In genomic region chr3:84220326-84220725, GRCm38 (mm10) we compare ENCODE assay signal across 8 mouse cellular contexts. TPM values are rescaled to one million over a fixed set of nuclear protein-coding genes. Genes with fewer than 3 reads are reported as not detected.
DNase-seq lines count a peak whose midpoint lies in the region; ATAC-seq and TF ChIP-seq lines count a peak whose summit lies in the region.

No protein-coding gene starts in this region.

- WGBS in liver, adult 2 months: 55% methylated on average over 9 of the region's 9 CpGs
- 1% methylated on average over 9 of the region's 9 CpGs for WGBS in embryonic facial prominence, embryonic 13.5 days
- WGBS in intestine, embryonic 15.5 days: 15% methylated on average over 9 of the region's 9 CpGs
- 0% methylated on average over 9 of the region's 9 CpGs for WGBS in neural tube, embryonic 14.5 days

- H3K9me3 ChIP-seq in embryonic facial prominence, embryonic 13.5 days: no peaks in the 10 kb centered on the region
- H3K9me3 ChIP-seq in intestine, embryonic 15.5 days: no peaks in the 10 kb centered on the region
- no peaks in the 10 kb centered on the region for H3K9me3 ChIP-seq in neural tube, embryonic 14.5 days (ENCODE audit: control insufficient read depth, low read length)

- peaks cover 12% of the 10 kb centered on the region for H3K4me1 ChIP-seq in liver, adult 2 months (ENCODE audit: control insufficient read depth, insufficient read depth, low read length)
- H3K4me1 ChIP-seq in embryonic facial prominence, embryonic 13.5 days: peaks cover 56% of the 10 kb centered on the region
- H3K4me1 ChIP-seq in intestine, embryonic 15.5 days (replicated peaks): peaks cover 15% of the 10 kb centered on the region
- H3K4me1 ChIP-seq in neural tube, embryonic 14.5 days (ENCODE audit: control insufficient read depth, insufficient read depth, low read length): peaks cover 43% of the 10 kb centered on the region

- H3K36me3 ChIP-seq in liver, adult 2 months (ENCODE audit: control insufficient read depth, insufficient read depth, low read length): no peaks in the 10 kb centered on the region
- no peaks in the 10 kb centered on the region for H3K36me3 ChIP-seq in embryonic facial prominence, embryonic 13.5 days
- no peaks in the 10 kb centered on the region for H3K36me3 ChIP-seq in intestine, embryonic 15.5 days
- no peaks in the 10 kb centered on the region for H3K36me3 ChIP-seq in neural tube, embryonic 14.5 days (ENCODE audit: control insufficient read depth, insufficient read depth, low read length)

- H3K4me3 ChIP-seq in liver, adult 2 months (ENCODE audit: insufficient read depth, low read depth, low read length): peak overlapping the region; percentile 26; the same call in 1 of the 2 replicates
- H3K4me3 ChIP-seq in embryonic facial prominence, embryonic 13.5 days: peak overlapping the region; percentile 52
- H3K4me3 ChIP-seq in intestine, embryonic 15.5 days (replicated peaks): peak overlapping the region; percentile 42
- peak overlapping the region; percentile 57 for H3K4me3 ChIP-seq in neural tube, embryonic 14.5 days (ENCODE audit: low read depth, low read length)

- peak overlapping the region; percentile 82 for H3K4me2 ChIP-seq in embryonic facial prominence, embryonic 13.5 days
- peak overlapping the region; percentile 77 for H3K4me2 ChIP-seq in intestine, embryonic 15.5 days (replicated peaks)
- H3K4me2 ChIP-seq in neural tube, embryonic 14.5 days (ENCODE audit: low read depth, low read length): peak overlapping the region; percentile 77

- H3K79me2 ChIP-seq in liver, adult 2 months (ENCODE audit: control insufficient read depth, insufficient read depth, low read length): peaks cover 7% of the 10 kb centered on the region; the same call in 1 of the 2 replicates

- DNase-seq in liver, adult 2 months (ENCODE audit: extremely low read depth, low read depth, low spot score): no peak
- DNase-seq in liver: no peak
- DNase-seq in spleen, postnatal 10 days (ENCODE audit: low spot score in 2 of 2): no peak
- no peak for DNase-seq in urinary bladder, postnatal 36 days (ENCODE audit: low spot score in 2 of 2)

- no peak for TF ChIP-seq POLR2A in liver, adult 2 months (IDR thresholded peaks at IDR 0.05; ENCODE audit: extremely low read depth, insufficient read depth, low read length)

- H3K9ac ChIP-seq in liver, adult 2 months (ENCODE audit: low read depth, low read length): no peak overlapping the region
- peak overlapping the region; percentile 73 for H3K9ac ChIP-seq in embryonic facial prominence, embryonic 13.5 days
- H3K9ac ChIP-seq in intestine, embryonic 15.5 days: peak overlapping the region; percentile 33
- H3K9ac ChIP-seq in neural tube, embryonic 14.5 days (replicated peaks; ENCODE audit: low read depth, low read length): peak overlapping the region; percentile 78

- TF ChIP-seq CTCF in liver, adult 2 months (IDR thresholded peaks at IDR 0.05; ENCODE audit: low read depth, low read length): no peak

- ATAC-seq in embryonic facial prominence, embryonic 13.5 days (ENCODE audit: insufficient number of reproducible peaks, insufficient read depth, low FRiP score, low TSS enrichment, low read depth): no peak
- no peak for ATAC-seq in intestine, embryonic 15.5 days
- peak; percentile 19; the same call in 1 of the 2 replicates for ATAC-seq in neural tube, embryonic 14.5 days (ENCODE audit: low read depth)
- no peak for ATAC-seq in megakaryocyte-erythroid progenitor cell, adult 5-6 weeks (replicated peaks; ENCODE audit: low FRiP score, low TSS enrichment, poor library complexity, severe bottlenecking)

- H3K27me3 ChIP-seq in liver, adult 2 months (ENCODE audit: control insufficient read depth, insufficient read depth, low read length): no peaks in the 10 kb centered on the region
- no peaks in the 10 kb centered on the region for H3K27me3 ChIP-seq in embryonic facial prominence, embryonic 13.5 days
- no peaks in the 10 kb centered on the region for H3K27me3 ChIP-seq in intestine, embryonic 15.5 days (replicated peaks)
- no peaks in the 10 kb centered on the region for H3K27me3 ChIP-seq in neural tube, embryonic 14.5 days (ENCODE audit: control insufficient read depth, insufficient read depth, low read length)

- no peak overlapping the region for H3K27ac ChIP-seq in liver, adult 2 months (replicated peaks; ENCODE audit: insufficient read depth, low read depth, low read length)
- H3K27ac ChIP-seq in embryonic facial prominence, embryonic 13.5 days: peak overlapping the region; percentile 60
- no peak overlapping the region for H3K27ac ChIP-seq in intestine, embryonic 15.5 days
- H3K27ac ChIP-seq in neural tube, embryonic 14.5 days (ENCODE audit: low read depth, low read length): peak overlapping the region; percentile 96

RNA-seq across cellular contexts. Expression of gene Gm6525, which starts 46.4 kb away (rescaled TPM):
- total RNA-seq in liver, adult 2 months (2014; rRNA removed): 0.27 TPM in 1 of 2 replicates, not detected in the other
- not detected in 2 replicates for polyA plus RNA-seq in liver, adult 2 months (2012; rRNA removed)
- polyA plus RNA-seq in embryonic facial prominence, embryonic 13.5 days (2015; fragmentation: Nextera tagmentation; extraction: Ambion mirVana): 1.2 and 1.6 TPM in 2 replicates
- 1.2 TPM in 2 replicates for polyA plus RNA-seq in intestine, embryonic 15.5 days (2015; fragmentation: Nextera tagmentation; extraction: Ambion mirVana)
- polyA plus RNA-seq in neural tube, embryonic 14.5 days (2014; fragmentation: Nextera tagmentation; extraction: Ambion mirVana): 3.6 and 4.6 TPM in 2 replicates
- not detected in 2 replicates for total RNA-seq in megakaryocyte-erythroid progenitor cell, adult 5-6 weeks (2014; fragmentation: Nextera tagmentation)
- total RNA-seq in megakaryocyte-erythroid progenitor cell, adult 5-6 weeks (2017): 0.47 and 1.1 TPM in 2 replicates

Comparison
In these comparisons a context has a peak if more than half of its experiments do, and no peak if none do; other contexts are left out.
1. H3K27ac ChIP-seq: peak in embryonic facial prominence, embryonic 13.5 days (single experiment) and neural tube, embryonic 14.5 days (single experiment); none in liver, adult 2 months (single experiment) and intestine, embryonic 15.5 days (single experiment).
2. Peak in every context shown above with its lines, with median percentiles within 50 percentile points of each other: H3K4me3 ChIP-seq and H3K4me2 ChIP-seq.